Mouse (Mus musculus) megakaryocyte, embryonic 14.5 days (primary cell): ENCODE results near the gene Wiz. TPM values are rescaled to one million over a fixed set of nuclear protein-coding genes. Genes with fewer than 3 reads are reported as not detected.
A peak's percentile ranks its signal among the peaks of the same experiment; 100 is the strongest.

ENCODE experiments used
- H3K27me3 ChIP-seq: replicated peaks from 2 replicates; pipeline ENCODE3; 2012; ENCODE audit warnings: inconsistent platforms
- H3K36me3 ChIP-seq: replicated peaks from 2 replicates; pipeline ENCODE3; 2012; ENCODE audit warnings: low read length, inconsistent platforms, mixed read lengths
- H3K4me1 ChIP-seq: 2 replicates; pipeline ENCODE4 v1.6.1; 2012; ENCODE audit warnings: inconsistent platforms
- H3K4me3 ChIP-seq: replicated peaks from 2 replicates; pipeline ENCODE3; 2012; ENCODE audit warnings: moderate library complexity, mild to moderate bottlenecking, inconsistent platforms
- H3K9me3 ChIP-seq: 2 replicates; pipeline ENCODE4 v1.6.1; 2012; ENCODE audit warnings: inconsistent platforms
- FLI1 ChIP-seq: IDR thresholded peaks from 2 replicates; pipeline ENCODE4 v1.6.1; 2012; ENCODE audit warnings: low read length, inconsistent platforms, mixed read lengths
- GATA1 ChIP-seq: IDR thresholded peaks from 3 replicates; pipeline ENCODE4 v1.6.1; 2012; ENCODE audit warnings: mixed read lengths, low read length, inconsistent platforms, borderline replicate concordance
- polyA plus RNA-seq: library from polyadenylated mRNA; stranded (reverse); fragments of >175 nt; gene quantifications from 2 replicates; pipeline ENCODE4 v1.2.3, GENCODE M21; 2012; ENCODE audit warnings: low replicate concordance; ENCODE audit not compliant: insufficient read depth

Gene Wiz
- polyA plus RNA-seq, 1 experiment, result 32.7 TPM

DNA sequence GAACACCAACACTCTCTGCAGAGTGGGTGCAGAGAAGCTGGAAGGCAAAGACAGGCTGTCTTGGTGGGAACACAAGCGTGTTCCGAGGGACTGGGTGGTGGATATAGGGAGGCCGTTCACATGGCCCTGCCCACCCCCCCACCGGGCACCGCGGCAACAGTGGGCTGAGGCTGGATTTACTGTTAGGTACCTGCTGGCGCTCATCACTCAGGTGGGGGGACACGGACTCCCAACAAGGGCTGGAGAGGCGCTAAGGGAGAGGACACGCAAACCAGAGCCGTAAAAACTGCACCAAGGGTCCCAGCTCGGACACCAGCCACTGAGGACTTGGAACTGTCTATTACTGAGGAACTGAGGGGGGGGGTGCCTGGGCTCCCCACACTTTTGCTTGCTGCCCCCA is 54.3 kb downstream of the Wiz start:
- TF ChIP-seq FLI1 (no peak), GATA1 (no peak)
- Histone ChIP-seq H3K4me1 (peaks cover 45% of the 10 kb centered on the region), H3K36me3 (peaks cover 97% of the 10 kb centered on the region), H3K9me3 (no peaks in the 10 kb centered on the region), H3K4me3 (no peak overlapping the region), H3K27me3 (no peaks in the 10 kb centered on the region)

DNA sequence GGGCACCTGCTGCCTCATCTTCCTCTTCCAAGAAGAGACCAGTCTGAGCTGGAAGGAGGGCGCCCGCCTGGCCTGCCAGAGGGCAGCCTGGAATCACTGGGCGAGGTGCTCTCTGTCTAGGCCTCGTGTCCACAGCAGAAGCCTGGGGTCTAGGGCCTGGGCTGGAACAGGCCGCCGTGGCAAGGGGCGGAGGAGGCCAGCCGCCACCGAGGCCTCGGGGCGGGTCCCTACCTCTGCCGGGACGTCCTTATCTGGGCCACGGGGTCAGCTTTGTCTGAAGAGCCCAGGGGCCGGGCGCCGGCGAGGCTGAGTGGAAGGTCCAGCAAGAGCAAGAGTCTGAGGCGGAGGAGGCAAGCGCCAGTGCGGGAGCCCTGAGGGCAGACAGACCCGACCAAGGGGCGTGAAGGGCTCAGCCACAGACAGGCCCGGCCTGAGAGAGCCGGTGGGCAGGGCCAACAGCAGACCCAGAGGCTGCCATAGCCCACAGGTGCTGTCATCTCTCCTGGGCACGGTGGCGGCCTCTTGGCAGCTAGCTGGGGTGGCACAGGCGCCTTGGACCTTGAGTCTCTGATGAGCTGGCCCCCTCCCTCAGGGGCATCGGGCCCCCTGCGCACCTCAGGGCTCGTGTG is 55.5 kb downstream of the Wiz start:
- Histone ChIP-seq H3K4me3 (no peak overlapping the region), H3K36me3 (peaks cover 96% of the 10 kb centered on the region), H3K9me3 (no peaks in the 10 kb centered on the region), H3K27me3 (no peaks in the 10 kb centered on the region), H3K4me1 (peaks cover 34% of the 10 kb centered on the region)
- TF ChIP-seq GATA1, result no peak
- no peak for TF ChIP-seq FLI1

GRCm38 (mm10) chr17:32327501-32327900 is 61.7 kb downstream of the Wiz start:
- peaks cover 20% of the 10 kb centered on the region for H3K4me1 ChIP-seq
- H3K36me3 ChIP-seq, result peaks cover 84% of the 10 kb centered on the region
- no peak overlapping the region for H3K4me3 ChIP-seq
- H3K27me3 ChIP-seq, result no peaks in the 10 kb centered on the region
- TF ChIP-seq GATA1 (no peak), FLI1 (no peak)
- H3K9me3 ChIP-seq, result no peaks in the 10 kb centered on the region

DNA sequence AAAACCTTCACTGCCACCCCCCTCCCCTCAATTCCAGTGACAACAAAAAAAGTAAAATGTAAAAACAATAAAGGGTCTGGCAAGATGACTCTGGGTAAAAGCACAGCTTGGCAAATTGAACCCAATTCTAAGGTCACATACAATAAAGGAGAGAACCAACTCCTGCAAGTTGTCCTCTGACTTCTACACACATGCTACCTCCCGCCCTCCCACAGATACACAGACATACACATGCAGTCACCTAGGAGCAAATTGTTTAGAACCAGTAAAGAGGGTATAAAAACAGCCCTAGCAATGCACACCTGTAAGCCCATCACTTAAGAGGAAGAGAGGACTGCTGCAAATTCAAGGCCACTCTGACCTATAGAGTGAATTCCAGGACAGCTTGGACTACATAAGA is 66.4 kb downstream of the Wiz start:
- H3K4me1 ChIP-seq, result peaks cover 51% of the 10 kb centered on the region
- H3K4me3 ChIP-seq, result no peak overlapping the region
- peaks cover 53% of the 10 kb centered on the region for H3K36me3 ChIP-seq
- H3K9me3 ChIP-seq, result no peaks in the 10 kb centered on the region
- no peak for TF ChIP-seq GATA1
- no peak for TF ChIP-seq FLI1
- no peaks in the 10 kb centered on the region for H3K27me3 ChIP-seq

GRCm38 (mm10) chr17:32321836-32322235 is 67.4 kb downstream of the Wiz start:
- Histone ChIP-seq H3K9me3 (no peaks in the 10 kb centered on the region), H3K36me3 (peaks cover 53% of the 10 kb centered on the region), H3K4me3 (peak overlapping the region; percentile 99), H3K27me3 (no peaks in the 10 kb centered on the region), H3K4me1 (peaks cover 53% of the 10 kb centered on the region)
- TF ChIP-seq FLI1 (no peak), GATA1 (no peak)

DNA sequence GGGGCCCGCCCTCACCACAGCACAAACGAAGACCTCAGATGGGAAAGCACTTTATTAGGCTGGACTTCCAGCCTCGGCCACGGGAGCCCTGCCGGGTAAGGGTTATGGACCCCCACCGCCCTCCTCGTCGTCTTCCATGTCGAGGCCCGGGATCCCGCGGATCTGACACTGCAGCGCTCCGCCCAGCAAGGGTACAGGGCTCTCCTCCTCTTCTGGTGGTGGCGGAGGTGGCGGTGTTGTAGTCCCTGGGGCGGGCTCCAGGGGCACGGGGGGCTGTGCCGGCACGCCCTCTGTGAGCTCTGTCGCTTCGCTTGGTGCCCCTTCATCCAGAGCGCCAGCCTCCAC is 67.9 kb downstream of the Wiz start:
- H3K9me3 ChIP-seq, result no peaks in the 10 kb centered on the region
- H3K27me3 ChIP-seq, result no peaks in the 10 kb centered on the region
- peak overlapping the region; percentile 99 for H3K4me3 ChIP-seq
- H3K36me3 ChIP-seq, result peaks cover 53% of the 10 kb centered on the region
- TF ChIP-seq FLI1 (no peak), GATA1 (no peak)
- H3K4me1 ChIP-seq, result peaks cover 55% of the 10 kb centered on the region

DNA sequence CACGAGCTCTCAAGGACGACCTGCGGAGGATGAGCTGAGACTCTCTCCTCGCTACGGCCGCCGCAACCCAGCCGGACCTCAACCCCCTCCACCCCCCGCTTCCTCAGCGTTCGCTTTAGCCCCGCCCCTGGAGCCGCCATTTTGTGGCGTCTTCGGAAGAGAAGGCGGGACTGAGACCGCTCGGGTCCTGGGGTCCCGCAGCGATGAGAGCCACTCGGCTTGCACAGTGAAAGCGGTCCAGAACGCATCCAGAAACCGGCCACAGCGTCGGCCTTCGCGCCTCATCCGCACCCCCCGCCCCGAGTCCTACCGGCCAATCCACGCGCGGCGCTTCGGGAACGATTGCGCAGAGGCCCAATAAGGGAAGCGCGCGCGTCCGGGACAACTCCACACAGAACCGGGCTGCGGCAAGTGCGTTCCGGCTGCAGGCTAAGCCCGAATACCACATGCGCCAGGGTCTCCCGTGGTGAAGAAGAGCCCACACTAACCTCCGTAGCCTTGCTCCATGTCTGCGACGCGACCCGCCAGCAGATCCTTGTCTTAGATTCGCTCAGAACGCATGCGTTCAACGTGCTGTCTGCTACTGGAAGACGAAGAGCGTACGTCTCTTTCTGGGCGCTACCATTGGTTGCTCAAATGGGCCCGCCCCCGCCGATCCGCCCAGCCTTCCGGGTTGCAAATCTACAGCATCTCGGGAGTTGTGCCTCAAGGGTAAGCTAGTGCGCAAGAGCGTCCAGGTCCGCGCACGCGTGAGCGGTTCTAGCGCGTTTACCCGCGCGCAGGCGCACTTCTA is 68.4 kb downstream of the Wiz start, which contains the start of gene Akap8:
Gene Akap8 (minus strand): TSS at position 642 of the 793 bp plus-strand sequence.
- Histone ChIP-seq H3K27me3 (no peaks in the 10 kb centered on the region), H3K4me3 (peak within 1 kb of the TSS; percentile 99), H3K9me3 (no peaks in the 10 kb centered on the region), H3K36me3 (peaks cover 53% of the 10 kb centered on the region), H3K4me1 (peaks cover 59% of the 10 kb centered on the region)
- TF ChIP-seq GATA1 (no peak), FLI1 (no peak)

DNA sequence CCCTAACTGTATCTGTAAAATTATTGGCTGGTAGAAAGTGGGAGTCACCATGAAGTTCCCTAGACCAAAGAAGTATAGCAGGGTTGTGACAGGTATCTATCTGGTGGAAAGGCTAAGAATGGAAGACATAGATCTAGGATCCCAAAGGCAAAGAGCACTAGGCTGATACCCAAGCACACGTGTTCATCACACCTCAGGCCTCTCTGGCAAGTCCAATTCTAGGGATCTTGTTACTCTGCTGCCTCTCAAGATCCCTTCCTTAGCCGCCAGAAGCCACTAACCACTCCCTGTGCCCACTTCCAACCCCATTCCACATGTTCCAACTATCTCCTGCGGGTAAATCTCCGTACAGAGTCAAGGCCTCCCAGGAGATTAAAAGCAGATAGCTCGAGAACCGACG is 69.3 kb downstream of the Wiz start:
- H3K27me3 ChIP-seq, result no peaks in the 10 kb centered on the region
- H3K9me3 ChIP-seq, result no peaks in the 10 kb centered on the region
- H3K36me3 ChIP-seq, result peaks cover 55% of the 10 kb centered on the region
- peaks cover 63% of the 10 kb centered on the region for H3K4me1 ChIP-seq
- H3K4me3 ChIP-seq, result peak overlapping the region; percentile 99
- no peak for TF ChIP-seq GATA1
- no peak for TF ChIP-seq FLI1

- Histone ChIP-seq H3K9me3 (no peaks in the 10 kb centered on the region), H3K36me3 (peaks cover 62% of the 10 kb centered on the region), H3K4me1 (peaks cover 52% of the 10 kb centered on the region), H3K27me3 (no peaks in the 10 kb centered on the region), H3K4me3 (no peak overlapping the region)
- TF ChIP-seq GATA1, result no peak
- no peak for TF ChIP-seq FLI1
Observed at GRCm38 (mm10) chr17:32317708-32318107, 71.5 kb downstream of the Wiz start.

- no peak for TF ChIP-seq GATA1
- TF ChIP-seq FLI1, result no peak
- Histone ChIP-seq H3K4me1 (peaks cover 45% of the 10 kb centered on the region), H3K36me3 (peaks cover 67% of the 10 kb centered on the region), H3K27me3 (no peaks in the 10 kb centered on the region), H3K4me3 (no peak overlapping the region), H3K9me3 (no peaks in the 10 kb centered on the region)
Observed at GRCm38 (mm10) chr17:32317032-32317431, 72.2 kb downstream of the Wiz start.
